Mouse (Mus musculus): Measurements from ENCODE around the gene Rps17.

Rps17 gene

GRCm38 (mm10) chr7:81344544-81345446 lies at the start of gene Rps17:
Rps17 (minus strand) TSS chr7:81345254.
- DNase-seq (ENCODE audit: low read depth, low spot score) = peak; percentile 92

DNA sequence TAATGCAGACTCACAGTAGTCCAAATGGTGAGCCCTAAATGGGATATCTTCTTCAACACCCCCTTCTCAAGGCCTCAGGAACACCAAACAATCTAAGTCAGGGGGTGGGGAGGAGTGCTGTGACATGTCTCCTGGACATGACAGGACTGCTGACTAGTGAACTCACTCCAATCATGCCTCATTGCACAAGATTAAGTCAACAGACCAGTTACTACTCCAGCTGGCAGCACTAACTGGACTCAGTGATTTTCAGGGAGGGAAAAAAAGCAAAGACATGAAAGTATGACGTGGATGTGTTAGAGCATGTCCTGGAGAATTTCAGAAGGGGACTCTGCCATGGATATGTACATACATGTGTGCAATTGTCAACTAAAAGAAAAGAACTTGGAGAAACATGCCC lies 34.3 kb upstream of the Rps17 start:
- no peak for DNase-seq (ENCODE audit: low read depth, low spot score)

DNA sequence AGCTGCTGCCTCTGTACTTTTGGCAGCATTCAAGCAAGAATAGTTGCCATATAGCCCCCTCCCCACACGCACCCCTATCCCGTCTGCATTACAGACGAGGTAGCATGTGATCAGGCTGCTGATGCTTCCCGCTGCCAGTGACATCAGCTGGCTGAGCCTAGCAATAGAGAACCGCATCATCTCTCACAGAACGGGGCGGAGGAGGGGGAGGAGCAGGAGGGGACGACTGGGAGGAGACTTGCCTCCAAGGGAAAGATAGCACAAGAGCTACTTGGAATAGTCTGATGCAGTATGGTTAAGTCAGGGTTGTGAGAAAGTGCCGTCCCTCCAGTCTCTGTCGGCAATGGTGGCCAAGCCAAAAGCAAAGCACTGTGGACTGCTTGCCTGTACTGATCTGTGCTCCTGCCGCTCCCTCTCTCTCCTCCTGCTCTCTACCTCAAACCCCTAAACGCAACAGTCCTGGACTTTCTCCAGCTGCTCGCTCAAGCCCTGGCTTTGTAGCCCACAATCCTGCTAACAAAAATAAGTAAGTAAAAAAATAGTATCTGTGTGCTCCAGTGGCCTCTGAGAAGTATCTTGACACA lies 27.4 kb upstream of the Rps17 start:
- DNase-seq (ENCODE audit: low read depth, low spot score) = peak; percentile 22

DNA sequence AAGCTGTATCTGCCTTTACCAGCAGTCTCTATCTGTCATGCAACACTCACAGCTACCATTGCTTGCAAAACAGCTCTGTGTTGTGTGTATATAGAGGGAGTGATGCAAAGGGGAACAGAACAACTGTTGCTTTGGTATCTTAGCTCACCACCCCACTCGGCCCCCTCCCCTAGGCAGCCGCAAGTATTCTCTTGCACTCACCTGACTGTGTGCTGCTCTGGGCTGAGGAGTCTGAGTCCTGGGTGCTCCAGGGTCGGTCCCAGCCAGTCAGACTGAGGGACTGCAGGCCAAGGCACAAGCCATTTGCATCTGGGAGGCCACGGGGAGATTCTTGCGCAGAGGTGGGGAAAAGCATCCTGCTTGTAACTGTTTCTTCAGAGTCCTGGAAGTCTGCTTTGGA lies 26.8 kb upstream of the Rps17 start:
- DNase-seq (ENCODE audit: low read depth, low spot score) = no peak

- DNase-seq (ENCODE audit: low read depth, low spot score) = no peak
Measured at GRCm38 (mm10) chr7:81369724-81370123, 24.7 kb upstream of the Rps17 start.

- no peak for DNase-seq (ENCODE audit: low read depth, low spot score)
Measured at GRCm38 (mm10) chr7:81367946-81368345, 22.9 kb upstream of the Rps17 start.

DNA sequence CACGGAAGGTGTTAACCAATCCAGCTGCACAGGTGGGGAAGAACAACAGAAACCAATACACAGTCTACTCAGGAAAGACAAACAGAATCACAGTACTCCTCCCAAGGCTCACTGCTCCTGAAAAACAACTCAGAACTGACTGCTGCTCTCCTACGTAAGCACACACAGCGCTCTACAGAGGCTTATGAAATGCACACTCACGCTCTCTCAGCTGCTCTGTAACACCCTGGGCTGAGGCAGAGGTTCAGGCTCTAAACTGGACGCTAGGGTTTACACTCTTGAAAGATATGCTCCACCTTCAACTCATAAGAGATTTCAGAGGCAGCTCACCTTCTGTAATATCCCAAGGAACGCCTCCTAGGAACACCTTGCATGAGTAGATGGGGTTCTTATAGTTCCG lies 11.9 kb upstream of the Rps17 start:
- no peak for DNase-seq (ENCODE audit: low read depth, low spot score)

GRCm38 (mm10) chr7:81356360-81356759 lies 11.3 kb upstream of the Rps17 start:
- DNase-seq (ENCODE audit: low read depth, low spot score) = no peak

- DNase-seq (ENCODE audit: low read depth, low spot score) = no peak
Measured at GRCm38 (mm10) chr7:81355746-81356145, 10.7 kb upstream of the Rps17 start.

DNA sequence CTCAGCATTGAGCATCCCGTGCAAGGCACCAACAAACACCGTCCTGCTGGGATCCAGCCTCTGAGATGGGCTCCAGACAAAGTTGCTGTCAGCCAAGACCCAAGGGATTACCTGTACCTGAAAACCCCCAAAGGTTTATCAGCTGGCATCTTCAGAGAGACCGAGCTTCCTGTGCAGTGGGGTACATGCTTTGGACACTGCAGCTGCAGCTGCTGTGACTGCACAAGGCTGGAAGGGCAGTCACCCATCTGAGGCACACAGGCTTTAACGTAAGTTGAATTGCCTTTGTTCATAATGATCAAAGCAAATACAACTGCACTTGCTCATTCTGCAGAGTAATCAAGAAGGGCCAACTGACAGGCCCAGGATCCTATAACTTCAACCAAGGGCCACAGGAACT lies 6.8 kb upstream of the Rps17 start:
- DNase-seq (ENCODE audit: low read depth, low spot score) = no peak

- no peak for DNase-seq (ENCODE audit: low read depth, low spot score)
Measured at GRCm38 (mm10) chr7:81348206-81348605, 3.2 kb upstream of the Rps17 start.

DNA sequence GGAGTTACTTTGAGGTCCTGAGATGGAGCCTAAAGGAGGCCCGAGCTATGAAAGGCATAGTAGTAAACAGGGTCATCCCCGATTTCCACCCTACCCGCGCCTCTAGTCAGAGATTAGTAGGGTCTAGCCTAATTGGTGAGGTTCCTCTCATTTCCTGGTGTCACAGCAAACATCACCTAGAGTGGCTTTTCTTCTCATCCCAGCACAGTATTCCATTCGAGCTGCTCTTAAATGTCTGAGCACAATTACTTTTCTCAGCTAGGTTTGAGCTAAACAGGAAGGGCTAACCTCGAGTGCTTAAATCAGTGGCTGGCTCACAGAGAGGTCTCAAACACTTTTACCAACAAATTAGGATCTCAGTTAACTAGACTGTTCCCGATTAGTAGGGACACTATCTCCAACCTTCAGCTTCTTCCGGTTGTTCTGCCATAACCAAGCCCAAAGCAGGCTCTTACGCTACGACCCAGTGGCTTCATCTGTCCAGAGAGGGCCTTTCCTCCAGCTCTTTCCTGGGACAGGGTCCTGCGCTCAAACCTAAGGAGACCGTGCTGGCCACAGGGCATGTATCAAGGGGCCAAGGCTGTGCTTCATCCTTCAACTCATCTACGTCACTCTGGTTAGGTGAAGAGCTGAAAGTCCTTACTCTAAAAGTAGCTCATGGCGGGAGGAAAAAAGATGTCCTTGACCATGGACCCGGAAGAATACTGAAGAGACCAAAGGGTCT lies 555 bp upstream of the Rps17 start:
- no peak for DNase-seq (ENCODE audit: low read depth, low spot score)

DNA sequence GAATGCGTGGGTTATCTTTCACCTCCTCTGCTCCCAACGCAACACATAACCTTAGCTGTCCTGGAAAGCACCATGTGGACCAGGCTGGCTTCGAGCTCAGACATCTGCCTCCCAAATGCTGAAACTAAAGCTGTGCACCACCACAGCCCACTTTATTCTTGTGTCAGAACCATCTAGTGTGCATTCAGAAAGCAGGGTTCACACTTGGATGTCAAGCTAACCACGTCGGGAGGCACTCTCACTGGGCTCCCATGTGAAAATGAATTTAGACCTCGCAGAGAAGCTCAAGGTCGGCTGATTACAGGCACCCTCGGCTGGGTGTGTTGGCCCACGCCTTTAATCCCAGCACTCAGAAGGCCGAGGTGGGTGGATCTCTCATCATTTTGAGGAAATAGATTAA lies 1.2 kb downstream of the Rps17 start:
- no peak for DNase-seq (ENCODE audit: low read depth, low spot score)

- no peak for DNase-seq (ENCODE audit: low read depth, low spot score)
Measured at GRCm38 (mm10) chr7:81343316-81343715, 1.7 kb downstream of the Rps17 start.

- DNase-seq (ENCODE audit: low read depth, low spot score) = no peak
Measured at GRCm38 (mm10) chr7:81342356-81343094, 2.5 kb downstream of the Rps17 start.

- DNase-seq (ENCODE audit: low read depth, low spot score) = no peak
Measured at GRCm38 (mm10) chr7:81341563-81341962, 3.5 kb downstream of the Rps17 start.

DNA sequence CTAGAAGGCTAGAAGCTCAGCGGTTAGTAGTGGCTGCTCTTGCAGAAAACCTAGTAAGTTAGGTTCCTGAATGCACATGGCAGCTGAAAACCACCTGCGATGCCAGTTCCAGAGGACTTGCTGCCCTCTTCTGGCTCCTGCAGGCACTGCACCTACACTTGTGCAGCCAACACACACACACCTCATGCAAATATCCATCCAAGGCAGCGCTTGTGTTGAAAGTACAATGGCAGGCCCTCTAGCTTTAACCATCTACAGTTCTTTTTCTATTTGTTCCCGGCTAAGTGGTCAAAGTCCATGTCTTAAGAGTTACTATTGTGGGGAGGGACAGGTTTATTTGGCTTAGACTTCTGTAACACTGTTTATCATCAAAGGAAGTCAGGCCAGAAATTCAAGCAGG lies 5.3 kb downstream of the Rps17 start:
- DNase-seq (ENCODE audit: low read depth, low spot score) = peak; percentile 49

DNA sequence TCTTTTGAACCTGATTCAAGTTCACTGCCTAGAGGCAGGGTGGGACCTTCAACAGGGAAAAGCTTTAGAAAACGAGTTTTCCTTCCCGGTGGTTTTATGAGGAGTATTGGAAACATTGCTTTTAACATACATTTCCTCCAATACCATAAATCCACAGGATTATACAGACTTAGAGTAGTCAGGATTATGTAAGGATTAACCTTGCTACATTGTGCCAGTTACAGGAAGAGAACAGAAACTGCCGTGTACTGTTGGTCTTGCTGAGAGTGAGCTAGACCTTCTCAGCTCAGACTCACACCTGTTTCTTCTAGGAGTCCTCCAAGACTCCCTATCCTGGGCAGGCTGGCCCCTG lies 6.6 kb downstream of the Rps17 start:
- DNase-seq (ENCODE audit: low read depth, low spot score) = no peak

DNA sequence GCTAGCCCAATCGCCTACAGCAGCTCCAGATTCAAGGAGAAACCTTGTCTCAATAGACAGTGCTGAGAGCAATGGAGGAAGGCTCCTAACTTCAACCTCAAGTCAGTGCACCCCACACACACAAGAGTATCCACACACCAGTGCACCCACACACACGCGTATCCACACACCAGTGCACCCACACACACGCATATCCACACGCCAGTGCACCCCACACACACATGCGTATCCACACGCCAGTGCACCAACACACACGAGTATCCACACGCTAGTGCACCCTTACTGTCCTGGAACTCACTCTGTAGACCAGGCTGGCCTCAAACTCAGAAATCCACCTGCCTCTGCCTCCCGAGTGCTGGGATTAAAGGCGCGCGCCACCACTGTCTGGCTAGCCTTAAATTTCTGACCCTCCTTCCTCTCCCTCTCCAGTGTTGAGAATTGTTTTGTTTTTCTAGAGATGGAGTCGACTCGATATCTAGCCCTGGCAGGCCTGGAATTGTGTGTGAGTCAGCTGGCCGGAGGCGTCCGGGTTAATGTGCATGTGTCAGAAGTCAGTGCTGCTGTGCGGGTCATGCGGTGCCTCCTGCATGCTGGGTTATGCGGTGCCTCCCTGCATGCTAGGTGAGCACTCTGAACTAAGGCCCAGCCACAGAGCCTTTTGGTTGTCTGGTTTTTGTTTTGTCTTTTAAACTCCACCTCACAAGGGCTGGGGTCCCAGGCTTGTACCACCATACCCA lies 7.1 kb downstream of the Rps17 start:
- DNase-seq (ENCODE audit: low read depth, low spot score) = no peak

GRCm38 (mm10) chr7:81336432-81336786 lies 8.6 kb downstream of the Rps17 start:
- peak; percentile 50 for DNase-seq (ENCODE audit: low read depth, low spot score)

GRCm38 (mm10) chr7:81335705-81336431 lies 9.2 kb downstream of the Rps17 start:
- DNase-seq (ENCODE audit: low read depth, low spot score) = no peak
